Comparison of ENCODE assay signal across 35 mouse cellular contexts in the genomic region with DNA sequence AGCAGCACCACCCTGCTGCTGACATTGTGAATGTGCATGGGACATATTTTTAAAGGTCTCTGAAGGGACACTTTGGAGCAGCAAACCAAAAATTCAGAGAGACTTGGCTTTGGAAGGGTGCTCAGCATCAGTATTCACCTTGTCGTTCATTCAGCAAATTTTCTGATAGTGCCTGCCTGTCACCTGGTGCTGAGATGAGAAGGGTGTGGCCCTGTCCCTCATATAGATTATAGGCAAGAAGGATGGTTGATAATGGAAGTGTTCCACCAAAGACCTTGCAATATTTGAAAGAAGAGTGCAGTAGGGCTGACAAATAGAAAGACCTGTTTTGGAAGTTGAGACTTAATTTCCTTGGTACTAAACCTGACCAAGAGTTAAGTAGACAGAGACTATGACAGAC.
"Had no signal": no experiment of that assay in that cellular context is flagged by ENCODE, and none has a peak within 500 bp of the region (broad histone marks: within the 10 kb centered on the region; RNA-seq: fewer than 3 reads in every experiment).

No protein-coding gene starts in this region.

- H3K9me3 ChIP-seq: heart, embryonic 10.5 days; heart, embryonic 12.5 days; heart, embryonic 13.5 days; heart, embryonic 15.5 days; hindbrain, embryonic 10.5 days; hindbrain, embryonic 12.5 days; hindbrain, embryonic 13.5 days; hindbrain, embryonic 15.5 days; intestine, embryonic 15.5 days; kidney, embryonic 15.5 days had no signal

- DNase-seq: heart, postnatal 10 days; heart, postnatal 14 days; heart, postnatal 36 days; heart, postnatal 4 days; kidney, adult 11 months; kidney, adult 18-20 months; kidney, adult 2 months; kidney, adult 8-10 months; kidney, adult 9 months; kidney, postnatal 10 days; kidney, postnatal 14 days; kidney, postnatal 25 days; kidney, postnatal 36 days; kidney, postnatal 4 days; layer of hippocampus, adult 9-11 months; layer of hippocampus, postnatal 36 days had no signal

- H3K4me3 ChIP-seq: heart, embryonic 10.5 days; heart, embryonic 12.5 days; heart, embryonic 13.5 days; heart, embryonic 15.5 days; hindbrain, embryonic 10.5 days; hindbrain, embryonic 12.5 days; hindbrain, embryonic 13.5 days; hindbrain, embryonic 15.5 days; intestine, embryonic 15.5 days; kidney, embryonic 15.5 days; layer of hippocampus, adult 2 months had no signal

- H3K36me3 ChIP-seq: heart, embryonic 10.5 days; heart, embryonic 12.5 days; heart, embryonic 13.5 days; heart, embryonic 15.5 days; hindbrain, embryonic 10.5 days; hindbrain, embryonic 12.5 days; hindbrain, embryonic 13.5 days; hindbrain, embryonic 15.5 days; intestine, embryonic 15.5 days; kidney, embryonic 15.5 days had no signal

- H3K27ac ChIP-seq: heart, embryonic 10.5 days; heart, embryonic 13.5 days; heart, embryonic 15.5 days; hindbrain, embryonic 10.5 days; hindbrain, embryonic 12.5 days; hindbrain, embryonic 13.5 days; hindbrain, embryonic 14.5 days; hindbrain, embryonic 15.5 days; hindbrain, postnatal 0 days; intestine, embryonic 15.5 days; kidney, embryonic 15.5 days; kidney, postnatal 0 days; layer of hippocampus, adult 2 months had no signal

- ATAC-seq: hindbrain, embryonic 16.5 days; hindbrain, postnatal 0 days; inflammation-experienced regulatory T-cells, adult 6 months; intestine, embryonic 15.5 days; intestine, embryonic 16.5 days; intestine, postnatal 0 days had no signal

- H3K9ac ChIP-seq: heart, embryonic 12.5 days; heart, embryonic 13.5 days; heart, embryonic 15.5 days; hindbrain, embryonic 12.5 days; hindbrain, embryonic 13.5 days; hindbrain, embryonic 14.5 days; hindbrain, embryonic 15.5 days; intestine, embryonic 15.5 days; kidney, embryonic 15.5 days had no signal

- H3K4me2 ChIP-seq: heart, embryonic 11.5 days; heart, embryonic 12.5 days; heart, embryonic 13.5 days; heart, embryonic 15.5 days; hindbrain, embryonic 12.5 days; hindbrain, embryonic 13.5 days; hindbrain, embryonic 14.5 days; hindbrain, embryonic 15.5 days; intestine, embryonic 15.5 days; kidney, embryonic 15.5 days had no signal

- H3K4me1 ChIP-seq: heart, embryonic 10.5 days; heart, embryonic 12.5 days; heart, embryonic 13.5 days; heart, embryonic 15.5 days; hindbrain, embryonic 10.5 days; hindbrain, embryonic 12.5 days; hindbrain, embryonic 13.5 days; hindbrain, embryonic 15.5 days; intestine, embryonic 15.5 days; kidney, embryonic 15.5 days had no signal

- H3K27me3 ChIP-seq: heart, embryonic 12.5 days; heart, embryonic 13.5 days; heart, embryonic 15.5 days; hindbrain, embryonic 12.5 days; hindbrain, embryonic 13.5 days; hindbrain, embryonic 15.5 days; intestine, embryonic 15.5 days had no signal
